Mouse (Mus musculus) MEL (cell line): ENCODE measurements around the gene Gm9817. TPM values are rescaled to one million over a fixed set of nuclear protein-coding genes. Genes with fewer than 3 reads are reported as not detected.

Experiments
- DNase-seq: peaks from one replicate; pipeline ENCODE4 v3.0.0; 2011; ENCODE audit warnings: low read depth, low spot score
- H3K27ac ChIP-seq: 2 replicates; pipeline ENCODE4 v1.5.1; 2012; ENCODE audit warnings: low read depth, mild to moderate bottlenecking, control low read depth, low read length, moderate library complexity; ENCODE audit not compliant: control insufficient read depth
- H3K27me3 ChIP-seq, 2 experiments: fragments of 150-350 bp in 1 of 2; sonication (generic) in 1 of 2; 2 replicates each; pipeline ENCODE4 v1.6.1; 2012; ENCODE audit warnings: low read length in 2 of 2, mild to moderate bottlenecking in 2 of 2, improper control_type of control experiment in 1 of 2, moderate library complexity in 1 of 2; ENCODE audit not compliant: insufficient read depth in 2 of 2, control insufficient read depth in 1 of 2
- H3K36me3 ChIP-seq, 2 experiments: 2 replicates each; pipeline ENCODE4 v1.6.1; 2012 to 2014; ENCODE audit warnings: low read length in 2 of 2, improper control_type of control experiment in 1 of 2, inconsistent platforms in 1 of 2, mild to moderate bottlenecking in 1 of 2; ENCODE audit not compliant: insufficient read depth in 2 of 2, control insufficient read depth in 1 of 2
- H3K4me1 ChIP-seq, 2 experiments: fragments of 150-350 bp in 1 of 2; sonication (generic) in 1 of 2; 2 replicates each; pipeline ENCODE4 v1.6.1; 2012; ENCODE audit warnings: low read length in 2 of 2, improper control_type of control experiment in 1 of 2, mild to moderate bottlenecking in 1 of 2; ENCODE audit not compliant: insufficient read depth in 2 of 2, control insufficient read depth in 1 of 2
- H3K4me3 ChIP-seq, 2 experiments: fragments of 150-350 bp in 1 of 2; sonication (generic) in 1 of 2; 2 replicates each; pipeline ENCODE4 v1.5.1; 2012; ENCODE audit warnings: low read depth in 2 of 2, low read length in 2 of 2, mild to moderate bottlenecking in 2 of 2, moderate library complexity in 2 of 2, control low read depth in 1 of 2, improper control_type of control experiment in 1 of 2; ENCODE audit not compliant: control insufficient read depth in 1 of 2, insufficient read depth in 1 of 2
- H3K79me2 ChIP-seq: 2 replicates; pipeline ENCODE4 v1.6.1; 2012; ENCODE audit warnings: mild to moderate bottlenecking, low read length, moderate library complexity; ENCODE audit not compliant: control insufficient read depth, poor library complexity, insufficient read depth
- H3K9ac ChIP-seq: 2 replicates; pipeline ENCODE4 v1.6.1; 2012; ENCODE audit warnings: low read depth, mild to moderate bottlenecking, control low read depth, low read length, moderate library complexity; ENCODE audit not compliant: control insufficient read depth, poor library complexity, severe bottlenecking
- H3K9me3 ChIP-seq: fragments of 150-350 bp; sonication (generic); replicated peaks from 2 replicates; pipeline ENCODE4 v1.6.1; 2012; ENCODE audit warnings: mild to moderate bottlenecking, low read length, improper control_type of control experiment, moderate library complexity; ENCODE audit not compliant: insufficient read depth
- CHD1 ChIP-seq: IDR thresholded peaks from 2 replicates; pipeline ENCODE4 v1.6.1; 2012; ENCODE audit warnings: low read depth, mild to moderate bottlenecking, inconsistent platforms, low read length, improper control_type of control experiment
- CHD2 ChIP-seq: IDR thresholded peaks from 2 replicates; pipeline ENCODE4 v1.6.1; 2011; ENCODE audit warnings: low read length, improper control_type of control experiment
- EP300 ChIP-seq, 2 experiments: IDR thresholded peaks; 2 replicates each; pipeline ENCODE4 v1.6.1; 2011; ENCODE audit warnings: improper control_type of control experiment in 2 of 2, low read length in 2 of 2, low read depth in 1 of 2, mild to moderate bottlenecking in 1 of 2
- ETS1 ChIP-seq: IDR thresholded peaks from 2 replicates; pipeline ENCODE4 v1.6.1; 2012; ENCODE audit warnings: low read depth, mild to moderate bottlenecking, inconsistent platforms, low read length, improper control_type of control experiment, moderate library complexity
- GATA1 ChIP-seq: IDR thresholded peaks from 2 replicates; pipeline ENCODE4 v1.6.1; 2011; ENCODE audit warnings: low read depth, low read length, improper control_type of control experiment
- HCFC1 ChIP-seq: IDR thresholded peaks from 2 replicates; pipeline ENCODE4 v1.6.1; 2012; ENCODE audit warnings: low read depth, mild to moderate bottlenecking, inconsistent platforms, low read length, improper control_type of control experiment, moderate library complexity
- JUND ChIP-seq: IDR thresholded peaks from 2 replicates; pipeline ENCODE4 v1.6.1; 2011; ENCODE audit warnings: low read depth, mild to moderate bottlenecking, improper control_type of control experiment, low read length
- MAFK ChIP-seq: IDR thresholded peaks from 2 replicates; pipeline ENCODE4 v1.6.1; 2011; ENCODE audit warnings: low read depth, mild to moderate bottlenecking, low read length, improper control_type of control experiment, borderline replicate concordance
- MAZ ChIP-seq: IDR thresholded peaks from 2 replicates; pipeline ENCODE4 v1.6.1; 2012; ENCODE audit warnings: low read depth, mild to moderate bottlenecking, inconsistent platforms, low read length, improper control_type of control experiment
- MEF2A ChIP-seq: IDR thresholded peaks from 2 replicates; pipeline ENCODE4 v1.6.1; 2014; ENCODE audit warnings: low read depth, mild to moderate bottlenecking, inconsistent platforms, low read length, improper control_type of control experiment; ENCODE audit not compliant: poor library complexity, insufficient replicate concordance, severe bottlenecking; ENCODE audit errors: extremely low read depth
- MXI1 ChIP-seq: IDR thresholded peaks from 2 replicates; pipeline ENCODE4 v1.6.1; 2011; ENCODE audit warnings: mild to moderate bottlenecking, low read depth, low read length, improper control_type of control experiment
- MYB ChIP-seq: IDR thresholded peaks from 2 replicates; pipeline ENCODE4 v1.6.1; 2011; ENCODE audit warnings: mild to moderate bottlenecking, low read depth, low read length, improper control_type of control experiment
- MYC ChIP-seq: IDR thresholded peaks from 2 replicates; pipeline ENCODE4 v1.6.1; 2011; ENCODE audit warnings: low read depth, mild to moderate bottlenecking, low read length, improper control_type of control experiment, moderate library complexity
- NELFE ChIP-seq: IDR thresholded peaks from 2 replicates; pipeline ENCODE4 v1.6.1; 2011; ENCODE audit warnings: low read depth, low read length, improper control_type of control experiment
- POLR2A ChIP-seq, 2 experiments: IDR thresholded peaks; 2 replicates each; pipeline ENCODE4 v1.6.1; 2011 to 2012; ENCODE audit warnings: low read length in 2 of 2, mild to moderate bottlenecking in 2 of 2, control low read depth in 1 of 2, improper control_type of control experiment in 1 of 2, low read depth in 1 of 2, moderate library complexity in 1 of 2; ENCODE audit not compliant: control insufficient read depth in 1 of 2, insufficient read depth in 1 of 2, poor library complexity in 1 of 2
- POLR2AphosphoS5 ChIP-seq: IDR thresholded peaks from 2 replicates; pipeline ENCODE4 v1.6.1; 2012; ENCODE audit warnings: low read depth, borderline replicate concordance, mild to moderate bottlenecking, inconsistent platforms, low read length, moderate library complexity, mixed read lengths
- RAD21 ChIP-seq: IDR thresholded peaks from 2 replicates; pipeline ENCODE4 v1.6.1; 2011; ENCODE audit warnings: mild to moderate bottlenecking, low read depth, low read length, improper control_type of control experiment
- SMC3 ChIP-seq: IDR thresholded peaks from 2 replicates; pipeline ENCODE4 v1.6.1; 2011; ENCODE audit warnings: low read depth, low read length, improper control_type of control experiment
- TAL1 ChIP-seq: IDR thresholded peaks from 2 replicates; pipeline ENCODE4 v1.6.1; 2012; ENCODE audit warnings: mild to moderate bottlenecking, inconsistent platforms, low read length, moderate library complexity, mixed read lengths
- TBP ChIP-seq: IDR thresholded peaks from 2 replicates; pipeline ENCODE4 v1.8.0; 2011; ENCODE audit warnings: low read depth, low read length, improper control_type of control experiment
- polyA plus RNA-seq, 2 experiments: library from polyadenylated mRNA; stranded (reverse) in 1 of 2; unstranded in 1 of 2; fragments of >175 nt in 1 of 2; fragments of >200 nt in 1 of 2; gene quantifications; 2 replicates each; pipeline versions ENCODE4 v1.2.1 to v1.2.4; 2012; ENCODE audit warnings: low replicate concordance in 2 of 2, low read depth in 1 of 2; ENCODE audit not compliant: insufficient read length in 2 of 2, insufficient read depth in 1 of 2, missing spikeins in 1 of 2
- total RNA-seq: library from RNA; depleted of rRNA; stranded (reverse); fragments of 300-350 nt; gene quantifications from 2 replicates; pipeline ENCODE4 v1.2.3, GENCODE M21; 2012

Gm9817 gene
- total and polyA plus RNA-seq, 3 experiments, result 0.08 TPM; not detected in 2

DNA sequence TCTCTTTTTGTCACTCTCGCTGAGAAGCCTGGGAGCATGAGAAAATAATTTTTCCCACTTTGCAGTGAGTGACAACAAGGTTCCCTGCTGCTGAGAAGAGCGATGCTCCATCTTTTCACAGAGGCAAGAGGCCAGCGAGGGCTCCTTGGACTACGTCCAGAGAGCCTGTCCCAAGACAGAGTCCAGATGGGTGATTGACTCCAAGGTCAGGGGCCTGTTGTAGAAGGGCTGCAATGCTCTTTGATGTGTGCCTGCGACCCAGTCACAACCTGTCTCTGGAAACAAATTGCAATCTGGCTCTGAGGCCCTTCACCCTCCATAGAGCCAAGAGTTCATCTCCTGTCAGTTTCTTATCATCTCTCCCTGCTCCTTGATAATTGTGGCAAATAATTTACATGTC lies 5.2 kb downstream of the Gm9817 start:
- Histone ChIP-seq H3K4me1 (no peaks in the 10 kb centered on the region; a peak in 1 of 4 replicates), H3K36me3 (no peaks in the 10 kb centered on the region), H3K9me3 (no peaks in the 10 kb centered on the region), H3K27ac (no peak overlapping the region), H3K79me2 (no peaks in the 10 kb centered on the region), H3K27me3 (peaks cover 0 to 1% of the 10 kb centered on the region in 2 experiments; a peak in 2 of 4 replicates), H3K4me3 (no peak overlapping the region), H3K9ac (no peak overlapping the region)
- TF ChIP-seq TAL1, result no peak
- DNase-seq, result no peak

- Histone ChIP-seq H3K27me3 (no peaks in the 10 kb centered on the region; a peak in 1 of 4 replicates), H3K9me3 (no peaks in the 10 kb centered on the region), H3K4me1 (peaks cover 2 to 5% of the 10 kb centered on the region in 2 experiments; a peak in 2 of 4 replicates), H3K9ac (no peak overlapping the region), H3K79me2 (no peaks in the 10 kb centered on the region), H3K36me3 (peaks cover 0 to 9% of the 10 kb centered on the region in 2 experiments; a peak in 2 of 4 replicates), H3K27ac (no peak overlapping the region), H3K4me3 (no peak overlapping the region)
- DNase-seq, result no peak
- TF ChIP-seq GATA1 (0 out of 2 replicates have a peak, but pooled peaks have one; percentile 14), MXI1 (no peak)
Observed at GRCm38 (mm10) chr13:45088796-45089221, 10.3 kb downstream of the Gm9817 start.

- no peak overlapping the region for H3K27ac ChIP-seq
- H3K27me3 ChIP-seq, result no peaks in the 10 kb centered on the region; a peak in 1 of 4 replicates
- peaks cover 0 to 12% of the 10 kb centered on the region in 2 experiments; a peak in 2 of 4 replicates for H3K36me3 ChIP-seq
- no peak for TF ChIP-seq MXI1
- no peak for TF ChIP-seq MYB
- no peak for TF ChIP-seq MEF2A
- no peak for TF ChIP-seq MAFK
- no peak for TF ChIP-seq CHD2
- TF ChIP-seq POLR2A (IDR thresholded peaks at IDR 0.05; ENCODE audit: control insufficient read depth in 1 of 2, insufficient read depth in 1 of 2, low read depth in 1 of 2, low read length in 2 of 2, poor library complexity in 1 of 2), result no peak
- no peak for TF ChIP-seq MYC
- no peak for TF ChIP-seq EP300 (IDR thresholded peaks at IDR 0.05; ENCODE audit: low read depth in 1 of 2, low read length in 2 of 2)
- TF ChIP-seq CHD1, result no peak
- TF ChIP-seq HCFC1, result no peak
- TF ChIP-seq RAD21, result no peak
- no peak for TF ChIP-seq JUND
- no peak for TF ChIP-seq MAZ
- TF ChIP-seq POLR2AphosphoS5, result no peak
- TF ChIP-seq ETS1, result no peak
- no peak for TF ChIP-seq TBP
- no peak for TF ChIP-seq SMC3
- TF ChIP-seq NELFE, result no peak
- H3K9me3 ChIP-seq, result no peaks in the 10 kb centered on the region
- DNase-seq, result no peak
- no peak overlapping the region for H3K9ac ChIP-seq
- H3K4me1 ChIP-seq, result peaks cover 2 to 9% of the 10 kb centered on the region in 2 experiments; a peak in 3 of 4 replicates
- no peak overlapping the region for H3K4me3 ChIP-seq
- H3K79me2 ChIP-seq, result no peaks in the 10 kb centered on the region
Observed at GRCm38 (mm10) chr13:45089846-45090245, 11.4 kb downstream of the Gm9817 start.
